8 mouse cellular contexts compared by ENCODE assay signal in the genomic region with DNA sequence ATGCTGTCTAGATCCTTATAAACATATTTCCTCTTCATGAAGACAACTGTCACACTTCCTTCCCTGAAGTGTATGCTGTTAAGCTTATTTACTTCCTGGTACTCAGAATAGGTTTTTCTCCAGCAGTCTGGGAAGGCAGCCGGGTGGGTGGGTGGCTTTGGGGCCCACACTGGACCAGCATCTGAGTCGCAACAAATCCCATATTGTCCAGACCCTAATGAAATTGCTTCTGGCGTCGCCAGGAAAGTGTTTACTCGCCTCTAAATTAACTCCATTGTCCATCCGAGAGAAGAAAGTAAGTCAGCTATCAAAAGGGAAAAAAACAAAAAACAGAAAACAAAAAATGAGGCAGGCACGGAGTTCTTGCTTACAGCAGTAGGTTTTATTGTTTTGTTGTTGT.
DNase-seq lines count a peak whose midpoint lies in the region; ATAC-seq lines count a peak whose summit lies in the region.

No protein-coding gene starts in this region.

- no peaks in the 10 kb centered on the region for H3K36me3 ChIP-seq in kidney, embryonic 16.5 days (ENCODE audit: insufficient read depth, low read length)
- no peaks in the 10 kb centered on the region for H3K36me3 ChIP-seq in embryonic facial prominence, embryonic 12.5 days
- no peaks in the 10 kb centered on the region for H3K36me3 ChIP-seq in hindbrain, embryonic 14.5 days (replicated peaks; ENCODE audit: control insufficient read depth, insufficient read depth)
- H3K36me3 ChIP-seq in midbrain, embryonic 16.5 days (ENCODE audit: control insufficient read depth, insufficient read depth, low read length), result no peaks in the 10 kb centered on the region

- DNase-seq in kidney, adult 9 months, result no peak
- DNase-seq in hindbrain, embryonic 14.5 days (ENCODE audit: low spot score), result no peak
- no peak for DNase-seq in MN1 (ENCODE audit: low spot score)
- DNase-seq in gastrocnemius, postnatal 25 days, result no peak

- H3K4me3 ChIP-seq in kidney, embryonic 16.5 days (ENCODE audit: low read length), result peak overlapping the region; percentile 47
- peak overlapping the region; percentile 32; the same call in 1 of the 2 replicates for H3K4me3 ChIP-seq in embryonic facial prominence, embryonic 12.5 days
- no peak overlapping the region for H3K4me3 ChIP-seq in hindbrain, embryonic 14.5 days (replicated peaks; ENCODE audit: low read length)
- peak overlapping the region; percentile 36; the same call in 1 of the 2 replicates for H3K4me3 ChIP-seq in midbrain, embryonic 16.5 days (ENCODE audit: low read depth, low read length)

- no peaks in the 10 kb centered on the region for H3K9me3 ChIP-seq in kidney, embryonic 16.5 days (ENCODE audit: low read length)
- no peaks in the 10 kb centered on the region for H3K9me3 ChIP-seq in embryonic facial prominence, embryonic 12.5 days
- no peaks in the 10 kb centered on the region for H3K9me3 ChIP-seq in hindbrain, embryonic 14.5 days (ENCODE audit: control insufficient read depth, low read length)
- H3K9me3 ChIP-seq in midbrain, embryonic 16.5 days (replicated peaks; ENCODE audit: control insufficient read depth, low read length, poor library complexity, severe bottlenecking), result no peaks in the 10 kb centered on the region

- WGBS in kidney, embryonic 16.5 days, result 14% methylated on average over 7 of the region's 7 CpGs
- 8% methylated on average over 7 of the region's 7 CpGs for WGBS in embryonic facial prominence, embryonic 12.5 days
- 3% methylated on average over 7 of the region's 7 CpGs for WGBS in hindbrain, embryonic 14.5 days
- WGBS in midbrain, embryonic 16.5 days, result 5% methylated on average over 7 of the region's 7 CpGs

- H3K27me3 ChIP-seq in kidney, embryonic 16.5 days (ENCODE audit: insufficient read depth, low read length), result no peaks in the 10 kb centered on the region
- no peaks in the 10 kb centered on the region for H3K27me3 ChIP-seq in embryonic facial prominence, embryonic 12.5 days
- no peaks in the 10 kb centered on the region for H3K27me3 ChIP-seq in hindbrain, embryonic 14.5 days (ENCODE audit: control insufficient read depth, insufficient read depth, low read length)
- no peaks in the 10 kb centered on the region for H3K27me3 ChIP-seq in midbrain, embryonic 16.5 days (ENCODE audit: control insufficient read depth, insufficient read depth, low read depth, low read length)

- H3K4me1 ChIP-seq in kidney, embryonic 16.5 days (ENCODE audit: insufficient read depth, low read length), result peaks cover 17% of the 10 kb centered on the region
- peaks cover 12% of the 10 kb centered on the region for H3K4me1 ChIP-seq in embryonic facial prominence, embryonic 12.5 days
- H3K4me1 ChIP-seq in hindbrain, embryonic 14.5 days (replicated peaks; ENCODE audit: control insufficient read depth, insufficient read depth, low read length), result peaks cover 15% of the 10 kb centered on the region
- peaks cover 18% of the 10 kb centered on the region for H3K4me1 ChIP-seq in midbrain, embryonic 16.5 days (ENCODE audit: control insufficient read depth, insufficient read depth, low read length)

- H3K9ac ChIP-seq in kidney, embryonic 16.5 days (replicated peaks; ENCODE audit: low read length), result no peak overlapping the region
- no peak overlapping the region for H3K9ac ChIP-seq in embryonic facial prominence, embryonic 12.5 days
- 0 out of 2 replicates have a peak overlapping the region, but pooled peaks have one; percentile 50 for H3K9ac ChIP-seq in hindbrain, embryonic 14.5 days
- H3K9ac ChIP-seq in midbrain, embryonic 16.5 days (ENCODE audit: low read depth, low read length), result no peak overlapping the region; the same call in 1 of the 2 replicates

- no peak overlapping the region; the same call in 1 of the 2 replicates for H3K27ac ChIP-seq in kidney, embryonic 16.5 days (ENCODE audit: low read length)
- peak overlapping the region; percentile 86; the same call in 1 of the 2 replicates for H3K27ac ChIP-seq in embryonic facial prominence, embryonic 12.5 days
- H3K27ac ChIP-seq in hindbrain, embryonic 14.5 days, result peak overlapping the region; percentile 77
- peak overlapping the region; percentile 86 for H3K27ac ChIP-seq in midbrain, embryonic 16.5 days (ENCODE audit: low read length)

- ATAC-seq in kidney, embryonic 16.5 days (ENCODE audit: low FRiP score, low TSS enrichment), result no peak
- no peak for ATAC-seq in embryonic facial prominence, embryonic 12.5 days (ENCODE audit: insufficient number of reproducible peaks, insufficient read depth, low FRiP score, low TSS enrichment)
- peak; percentile 47; the same call in 1 of the 2 replicates for ATAC-seq in hindbrain, embryonic 14.5 days (ENCODE audit: low FRiP score)
- no peak for ATAC-seq in midbrain, embryonic 16.5 days
- ATAC-seq in inflammation-experienced regulatory T-cells, adult 6 months, result no peak

- peak overlapping the region; percentile 83 for H3K4me2 ChIP-seq in kidney, embryonic 16.5 days (replicated peaks; ENCODE audit: low read depth, low read length)
- peak overlapping the region; percentile 70 for H3K4me2 ChIP-seq in embryonic facial prominence, embryonic 12.5 days (replicated peaks)
- H3K4me2 ChIP-seq in hindbrain, embryonic 14.5 days (replicated peaks), result peak overlapping the region; percentile 62
- H3K4me2 ChIP-seq in midbrain, embryonic 16.5 days (ENCODE audit: low read length), result peak overlapping the region; percentile 73
